Mouse (Mus musculus): ENCODE results near the gene Gpat2. TPM values are rescaled to one million over a fixed set of nuclear protein-coding genes. Genes with fewer than 3 reads are reported as not detected.

Gpat2 gene
- polyA plus RNA-seq, 1 experiment: not detected

- TF ChIP-seq GATA1 (IDR thresholded peaks at IDR 0.05; ENCODE audit: low read length): no peak
These were observed 45.7 kb downstream of the Gpat2 start for GRCm38 (mm10) chr2:127470661-127471060.

- TF ChIP-seq GATA1 (IDR thresholded peaks at IDR 0.05; ENCODE audit: low read length): no peak
These were observed 46.3 kb downstream of the Gpat2 start for GRCm38 (mm10) chr2:127471281-127471680.

DNA sequence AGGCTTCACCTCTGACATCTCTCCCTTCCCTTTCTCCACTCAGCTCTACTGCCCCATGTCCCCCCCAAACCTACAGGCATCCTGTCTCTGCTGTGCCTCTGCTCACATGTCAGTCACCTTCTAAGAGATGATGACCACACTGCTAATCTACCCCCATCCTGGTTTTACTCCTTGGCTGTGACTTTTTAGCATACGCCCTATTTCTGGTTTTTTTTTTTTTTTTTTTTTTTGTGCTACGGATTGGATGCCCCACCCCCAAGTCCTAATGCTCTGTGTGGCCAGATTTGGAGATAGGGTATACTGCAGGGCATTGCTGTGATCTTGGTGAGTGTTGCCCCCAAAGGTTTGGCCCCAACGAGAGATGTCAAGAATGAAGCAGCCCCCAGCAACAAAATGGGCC is 47.3 kb downstream of the Gpat2 start:
- TF ChIP-seq GATA1 (IDR thresholded peaks at IDR 0.05; ENCODE audit: low read length): no peak

DNA sequence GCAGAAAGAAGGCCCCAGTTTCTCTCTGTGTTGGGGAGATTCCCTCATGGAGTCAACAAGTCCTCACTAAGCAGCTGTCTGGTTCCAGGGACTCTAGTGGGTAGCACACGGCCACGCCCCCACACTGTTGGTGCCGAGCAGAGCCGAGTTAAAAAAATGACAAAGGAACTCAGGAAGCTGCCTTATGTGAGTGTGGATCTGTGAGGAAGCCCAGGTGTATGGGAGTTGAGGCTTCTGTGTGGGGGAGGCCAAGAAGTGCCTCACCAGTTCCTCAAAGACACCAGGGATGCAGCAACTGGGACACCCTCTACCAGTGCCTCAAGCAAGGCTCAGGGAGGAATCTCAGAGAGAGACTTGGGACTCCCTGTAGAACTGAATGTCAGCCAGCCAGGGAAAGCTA is 54.2 kb downstream of the Gpat2 start:
- no peak for TF ChIP-seq GATA1 (IDR thresholded peaks at IDR 0.05; ENCODE audit: low read length)

- no peak for TF ChIP-seq GATA1 (IDR thresholded peaks at IDR 0.05; ENCODE audit: low read length)
These were observed 54.8 kb downstream of the Gpat2 start for GRCm38 (mm10) chr2:127479763-127480162.

DNA sequence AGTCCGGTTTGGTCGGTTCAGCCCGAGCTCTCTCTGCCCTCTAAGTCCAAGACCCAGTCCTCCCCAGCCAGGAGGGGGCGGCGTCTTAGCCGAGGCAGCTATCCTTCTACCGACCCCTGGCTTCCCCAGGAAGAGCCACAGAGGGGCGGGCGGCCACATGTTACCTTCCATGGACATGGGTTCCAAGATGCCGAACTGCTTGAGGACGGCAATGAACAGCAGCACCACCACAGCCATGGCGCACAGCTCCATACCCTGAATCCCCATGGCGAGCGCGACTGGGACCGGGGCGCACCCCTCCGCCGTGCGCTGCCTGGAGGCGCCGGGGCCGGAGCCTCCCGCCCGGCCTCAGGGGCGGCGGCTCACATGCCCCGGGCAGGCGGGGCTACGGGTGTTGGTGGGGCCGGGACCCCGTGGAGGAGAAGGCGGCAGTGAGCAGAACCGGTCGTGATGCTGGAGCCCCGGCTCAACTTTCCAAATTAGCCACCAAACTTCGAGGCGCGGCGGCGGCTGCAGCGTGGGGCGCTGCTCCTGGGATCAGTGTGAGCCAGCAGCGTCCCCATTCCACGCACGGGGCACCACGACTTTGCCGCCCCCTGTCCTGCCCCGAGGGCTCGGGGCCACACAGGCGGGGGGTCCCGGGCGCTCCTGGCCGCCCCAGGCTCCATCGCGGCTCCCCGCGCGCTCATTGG is 57.0 kb downstream of the Gpat2 start:
- no peak for TF ChIP-seq GATA1 (IDR thresholded peaks at IDR 0.05; ENCODE audit: low read length)

DNA sequence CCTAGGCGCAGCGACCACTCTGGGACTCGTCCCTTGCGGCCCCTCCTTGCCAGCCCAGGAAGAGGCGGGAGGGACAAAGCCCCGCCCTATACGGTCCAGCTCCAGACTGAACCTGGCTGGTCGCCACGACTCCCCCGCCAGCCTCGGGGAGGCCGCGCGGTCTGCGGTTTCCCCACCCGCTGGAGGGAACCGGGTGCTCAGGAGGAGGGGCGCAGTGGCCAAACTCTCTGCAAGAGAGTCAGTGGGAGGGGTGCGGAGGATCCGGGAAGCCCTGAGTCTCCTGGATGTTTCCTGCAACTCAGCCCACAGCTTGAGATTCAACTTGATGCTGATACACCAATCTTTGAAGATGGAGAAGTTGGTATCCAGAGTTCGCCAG is 57.5 kb downstream of the Gpat2 start:
- no peak for TF ChIP-seq GATA1 (IDR thresholded peaks at IDR 0.05; ENCODE audit: low read length)

GRCm38 (mm10) chr2:127483001-127483400 is 58.0 kb downstream of the Gpat2 start:
- TF ChIP-seq GATA1 (IDR thresholded peaks at IDR 0.05; ENCODE audit: low read length): no peak

- TF ChIP-seq GATA1 (IDR thresholded peaks at IDR 0.05; ENCODE audit: low read length): no peak
These were observed 59.6 kb downstream of the Gpat2 start for GRCm38 (mm10) chr2:127484476-127485170.

Other genes starting within 250 kb of the Gpat2 start
- 0.03 and 0.09 TPM in 2 replicates for gene 1810024B03Rik, start 216.9 kb upstream of the Gpat2 start, polyA plus RNA-seq (2012)
- 19.7 and 31.8 TPM in 2 replicates for gene Snrnp200, start 216.8 kb upstream of the Gpat2 start, polyA plus RNA-seq (2012)
- 21.5 and 21.8 TPM in 2 replicates for gene Ciao1, start 177.4 kb upstream of the Gpat2 start, polyA plus RNA-seq (2012)
- 26.4 and 30.3 TPM in 2 replicates for gene Tmem127, start 177.3 kb upstream of the Gpat2 start, polyA plus RNA-seq (2012)
- gene Stard7, start 155.0 kb upstream of the Gpat2 start, polyA plus RNA-seq (2012): 47.0 and 51.8 TPM in 2 replicates
- 0.03 TPM in 1 of 2 replicates, not detected in the other for gene Dusp2, start 89.0 kb upstream of the Gpat2 start, polyA plus RNA-seq (2012)
- gene Astl, start 86.6 kb upstream of the Gpat2 start, polyA plus RNA-seq (2012): not detected in 2 replicates
- not detected in 2 replicates for gene Adra2b, start 62.0 kb upstream of the Gpat2 start, polyA plus RNA-seq (2012)
- gene Fahd2a, start 19.4 kb downstream of the Gpat2 start, polyA plus RNA-seq (2012): 24.6 and 29.6 TPM in 2 replicates
- not detected in 2 replicates for gene Kcnip3, start 96.9 kb downstream of the Gpat2 start, polyA plus RNA-seq (2012)
- gene Prom2, start 116.3 kb downstream of the Gpat2 start, polyA plus RNA-seq (2012): not detected in 2 replicates
- gene Zfp661, start 161.9 kb downstream of the Gpat2 start, polyA plus RNA-seq (2012): 0.14 and 0.16 TPM in 2 replicates
- 228 and 229 TPM in 2 replicates for gene Mrps5, start 162.0 kb downstream of the Gpat2 start, polyA plus RNA-seq (2012)
- not detected in 2 replicates for gene Mal, start 231.5 kb downstream of the Gpat2 start, polyA plus RNA-seq (2012)

Data from G1E-ER4 (cell line).